Mouse (Mus musculus) thymus, postnatal 4 days (tissue): ENCODE results near the gene Wdr59.

ENCODE experiments used
- DNase-seq: peaks from one replicate; pipeline ENCODE4 v3.0.0; 2021

The Wdr59 gene

GRCm38 (mm10) chr8:111521713-111522429 lies at the start of gene Wdr59:
Gene Wdr59 (minus strand): TSS chr8:111522092.
- DNase-seq, result peak; percentile 98

DNA sequence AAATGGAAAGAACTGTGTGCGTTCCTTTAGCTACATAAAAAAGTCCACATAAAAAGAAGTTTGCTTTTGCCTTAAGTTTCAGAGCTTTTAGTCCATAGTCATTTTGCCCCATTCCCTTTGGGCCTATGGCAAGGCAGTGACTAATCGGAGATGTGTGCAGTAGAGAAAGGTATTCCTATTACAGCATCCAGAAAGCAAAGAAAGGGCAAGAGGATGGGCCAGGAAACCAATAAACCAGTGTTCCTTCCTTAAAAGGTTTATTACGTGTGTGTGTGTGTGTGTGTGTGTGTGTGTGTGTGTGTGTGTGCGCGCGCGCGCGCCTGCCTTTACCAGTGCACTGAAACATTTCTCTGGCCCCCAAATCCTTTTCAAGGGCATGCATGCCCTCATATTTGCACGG lies 49.8 kb upstream of the Wdr59 start:
- DNase-seq, result peak; percentile 13

DNA sequence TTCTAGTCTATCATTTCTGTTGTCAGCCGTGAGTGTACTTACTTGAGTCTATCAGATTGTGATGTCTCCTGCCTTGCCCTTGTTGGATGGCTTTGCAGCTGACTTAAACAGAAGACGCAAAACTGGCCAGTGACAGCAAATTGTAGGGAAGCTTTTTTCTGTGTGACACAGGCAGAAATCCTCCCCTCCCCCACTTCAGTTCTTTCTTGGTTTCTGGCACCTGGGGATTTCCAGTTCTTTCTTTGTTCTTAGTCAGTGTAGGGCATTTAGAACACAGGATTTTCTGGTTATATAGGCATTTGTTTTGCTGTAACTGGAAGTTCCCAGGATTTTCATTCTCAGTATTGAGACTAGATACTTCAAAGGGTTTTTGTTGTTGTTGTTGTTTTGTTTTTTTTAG lies 48.5 kb upstream of the Wdr59 start:
- peak; percentile 43 for DNase-seq

GRCm38 (mm10) chr8:111569926-111570325 lies 48.0 kb upstream of the Wdr59 start:
- DNase-seq, result no peak

GRCm38 (mm10) chr8:111568029-111568428 lies 46.1 kb upstream of the Wdr59 start:
- peak; percentile 54 for DNase-seq

DNA sequence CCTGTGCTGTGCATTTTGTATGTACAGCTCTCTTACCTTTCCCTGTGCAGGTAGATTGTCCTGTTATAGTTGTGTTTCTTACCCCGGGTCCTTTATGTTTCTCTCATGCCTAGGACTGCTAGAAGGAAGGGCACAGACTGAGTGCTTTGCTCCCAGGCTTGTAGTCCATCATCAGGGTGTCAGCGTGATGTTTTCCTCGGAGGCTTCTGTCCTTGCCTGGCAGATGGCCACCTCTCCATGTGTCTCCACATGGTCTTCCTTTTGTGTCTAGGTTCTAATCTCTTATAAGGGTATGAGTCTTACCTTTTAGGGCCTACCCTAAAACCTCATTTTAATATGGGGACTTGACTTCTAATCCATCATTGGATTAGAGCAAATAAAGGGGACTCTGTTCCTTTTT lies 45.7 kb upstream of the Wdr59 start:
- no peak for DNase-seq

DNA sequence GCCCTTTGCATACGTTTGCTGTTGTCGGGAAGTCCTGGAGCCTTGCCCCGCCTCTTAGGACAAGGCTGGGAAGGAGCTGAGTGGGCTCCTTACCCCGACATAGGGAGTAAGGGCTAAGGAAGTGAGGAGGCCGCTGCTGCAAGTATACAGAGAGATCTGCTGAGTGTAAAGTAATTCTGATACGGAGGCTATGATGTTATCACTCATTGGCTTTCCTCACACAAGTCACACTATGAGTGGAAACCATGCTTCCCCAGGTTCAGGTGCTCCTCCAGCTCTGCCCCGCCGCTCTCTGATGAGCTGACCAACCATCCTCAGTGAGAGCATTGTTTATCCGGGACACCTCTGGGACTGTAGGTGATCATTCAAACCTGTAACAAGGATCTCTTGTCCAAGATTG lies 44.4 kb upstream of the Wdr59 start:
- DNase-seq, result peak; percentile 40

DNA sequence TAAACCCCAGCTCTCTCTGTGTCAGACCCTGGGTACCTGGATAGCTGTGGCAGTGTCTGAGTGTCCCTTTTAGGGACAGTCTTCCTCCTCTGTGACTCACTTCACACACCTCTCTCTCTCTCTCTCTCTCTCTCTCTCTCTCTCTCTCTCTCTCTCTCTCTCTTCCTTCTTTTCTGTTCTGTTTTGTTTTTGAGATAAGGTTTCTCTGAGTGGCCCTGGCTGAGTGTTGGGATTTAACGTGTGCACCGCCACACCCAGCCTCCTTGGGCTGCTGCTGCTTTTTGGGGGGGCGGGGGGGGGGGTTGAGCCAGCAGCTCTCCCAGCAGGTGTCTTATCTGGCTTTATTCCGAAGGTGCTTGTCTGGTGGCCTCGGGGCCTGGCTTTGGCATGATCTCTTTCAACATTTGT lies 43.9 kb upstream of the Wdr59 start:
- peak; percentile 37 for DNase-seq

- peak; percentile 48 for DNase-seq
Measured at GRCm38 (mm10) chr8:111564093-111564492, 42.2 kb upstream of the Wdr59 start.

- peak; percentile 66 for DNase-seq
Measured at GRCm38 (mm10) chr8:111563687-111564086, 41.8 kb upstream of the Wdr59 start.

DNA sequence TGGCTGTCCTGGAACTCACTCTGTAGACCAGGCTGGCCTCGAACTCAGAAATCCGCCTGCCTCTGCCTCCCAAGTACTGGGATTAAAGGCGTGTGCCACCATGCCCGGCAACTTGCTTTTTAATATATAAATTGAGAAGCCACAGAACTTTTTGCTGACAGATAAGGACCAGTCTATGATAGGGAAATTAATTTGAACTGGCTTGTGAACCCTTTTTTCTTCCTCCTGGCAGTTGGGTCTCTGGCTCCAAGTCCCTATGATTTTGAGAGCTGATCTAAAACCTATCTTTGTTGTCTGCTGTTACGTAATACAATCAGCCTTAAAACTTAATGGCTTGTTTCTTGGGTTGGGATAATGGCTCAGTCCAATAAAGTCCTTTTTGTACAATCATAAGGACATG lies 41.2 kb upstream of the Wdr59 start:
- peak; percentile 10 for DNase-seq

DNA sequence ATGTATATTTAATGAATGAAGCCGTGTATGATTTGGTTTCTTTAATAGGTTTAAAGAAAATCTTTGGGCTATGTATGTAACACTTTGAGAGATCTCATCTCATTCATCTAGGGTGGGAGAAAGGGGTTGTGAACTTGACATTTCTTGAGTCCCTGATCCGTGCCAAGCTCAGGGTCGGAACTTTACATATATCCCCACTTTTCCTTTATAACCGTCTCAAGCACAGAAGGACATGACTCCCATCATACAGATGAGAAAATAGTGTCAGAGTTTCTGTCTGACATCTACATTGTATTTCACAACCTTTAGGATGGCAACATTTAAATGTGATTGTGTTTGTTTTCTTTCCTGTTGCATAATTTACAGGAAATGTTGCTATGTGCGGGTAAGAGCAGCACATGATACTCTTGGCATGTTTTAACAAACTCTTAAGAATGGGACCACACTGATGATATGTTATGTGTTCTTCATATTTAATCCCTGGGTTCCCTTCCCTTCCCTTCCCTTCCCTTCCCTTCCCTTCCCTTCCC lies 40.4 kb upstream of the Wdr59 start:
- no peak for DNase-seq

DNA sequence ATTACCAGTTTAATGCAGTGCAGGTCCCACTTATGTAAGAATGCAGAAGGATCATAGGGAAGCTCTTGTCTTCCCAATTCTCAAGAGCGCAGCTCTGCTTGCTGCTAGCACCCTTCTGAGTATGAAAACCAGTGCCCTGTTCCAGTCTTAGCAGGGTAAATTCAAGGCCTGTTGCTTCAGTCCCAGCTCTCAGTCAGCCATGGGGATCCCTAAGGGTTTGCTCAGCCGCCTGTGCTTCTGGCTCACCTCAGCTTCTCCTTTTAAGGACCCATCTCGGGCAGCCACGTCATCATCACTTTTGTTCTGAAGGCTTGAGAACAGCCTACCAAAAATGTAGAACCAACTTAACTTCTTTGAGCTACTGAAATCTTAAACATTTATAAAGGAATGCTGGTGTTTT lies 39.9 kb upstream of the Wdr59 start:
- peak; percentile 63 for DNase-seq

GRCm38 (mm10) chr8:111551511-111552130 lies 29.7 kb upstream of the Wdr59 start:
- DNase-seq, result no peak

DNA sequence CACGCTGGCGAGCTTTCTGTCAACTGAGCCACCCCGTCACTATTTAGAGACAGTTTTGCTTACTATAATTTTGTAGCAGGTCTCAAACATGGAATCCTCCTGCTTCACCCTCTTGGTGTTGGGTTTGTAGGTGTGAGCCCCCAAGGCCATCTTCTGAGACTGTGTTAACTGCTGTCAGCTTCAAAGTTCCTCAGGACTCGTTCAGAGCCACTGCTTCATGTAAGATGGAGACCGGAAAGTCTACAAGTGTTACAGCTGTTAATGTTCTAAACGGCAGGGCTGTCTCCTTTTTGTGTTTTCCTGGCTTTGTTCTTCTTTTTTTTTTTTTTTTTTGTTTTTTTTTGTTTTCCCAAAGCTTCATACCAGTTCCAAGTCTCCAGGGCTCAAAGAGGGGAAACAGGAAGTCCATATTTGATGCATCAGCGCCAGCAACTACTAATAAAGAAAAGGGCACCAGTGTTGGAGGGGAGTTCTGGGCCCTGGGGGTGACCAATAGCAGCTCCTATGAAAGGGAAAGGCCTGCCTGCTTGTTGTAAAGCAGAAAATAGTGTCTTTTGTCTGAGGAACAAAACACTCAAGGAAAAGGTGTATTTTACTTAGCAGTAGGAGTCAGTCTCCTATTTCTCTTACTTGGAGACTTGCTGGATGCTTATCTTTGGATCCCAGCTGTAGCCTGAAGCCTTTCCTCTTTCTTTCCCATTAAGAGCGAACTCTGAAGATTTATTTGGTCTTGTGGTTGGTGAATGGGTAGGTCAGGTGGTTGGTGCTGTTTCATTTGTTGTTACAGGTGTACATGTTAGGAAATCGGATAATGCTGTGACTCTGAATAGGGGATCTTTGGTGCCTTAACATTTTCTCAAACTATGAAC lies 28.3 kb upstream of the Wdr59 start:
- DNase-seq, result no peak

- DNase-seq, result no peak
Measured at GRCm38 (mm10) chr8:111548201-111548600, 26.3 kb upstream of the Wdr59 start.

DNA sequence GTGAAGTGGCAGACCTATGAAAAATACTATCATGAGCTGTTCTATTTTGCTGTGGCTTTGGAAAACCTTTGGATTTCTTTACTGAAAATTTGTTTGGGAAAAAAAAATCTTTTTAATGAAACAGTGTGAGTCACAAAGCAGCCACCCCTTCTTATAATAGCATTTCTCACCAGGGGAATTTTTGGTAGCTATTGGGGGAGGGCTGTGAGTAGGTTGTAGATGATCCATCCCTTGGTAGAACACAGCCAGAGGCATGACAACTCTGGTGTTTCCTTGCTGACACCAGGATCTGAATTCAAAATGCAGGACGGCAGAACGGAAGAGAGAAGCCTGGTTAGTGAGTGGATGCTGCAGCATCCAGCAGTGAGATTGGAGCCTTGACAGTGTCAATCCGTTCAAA lies 25.3 kb upstream of the Wdr59 start:
- no peak for DNase-seq

DNA sequence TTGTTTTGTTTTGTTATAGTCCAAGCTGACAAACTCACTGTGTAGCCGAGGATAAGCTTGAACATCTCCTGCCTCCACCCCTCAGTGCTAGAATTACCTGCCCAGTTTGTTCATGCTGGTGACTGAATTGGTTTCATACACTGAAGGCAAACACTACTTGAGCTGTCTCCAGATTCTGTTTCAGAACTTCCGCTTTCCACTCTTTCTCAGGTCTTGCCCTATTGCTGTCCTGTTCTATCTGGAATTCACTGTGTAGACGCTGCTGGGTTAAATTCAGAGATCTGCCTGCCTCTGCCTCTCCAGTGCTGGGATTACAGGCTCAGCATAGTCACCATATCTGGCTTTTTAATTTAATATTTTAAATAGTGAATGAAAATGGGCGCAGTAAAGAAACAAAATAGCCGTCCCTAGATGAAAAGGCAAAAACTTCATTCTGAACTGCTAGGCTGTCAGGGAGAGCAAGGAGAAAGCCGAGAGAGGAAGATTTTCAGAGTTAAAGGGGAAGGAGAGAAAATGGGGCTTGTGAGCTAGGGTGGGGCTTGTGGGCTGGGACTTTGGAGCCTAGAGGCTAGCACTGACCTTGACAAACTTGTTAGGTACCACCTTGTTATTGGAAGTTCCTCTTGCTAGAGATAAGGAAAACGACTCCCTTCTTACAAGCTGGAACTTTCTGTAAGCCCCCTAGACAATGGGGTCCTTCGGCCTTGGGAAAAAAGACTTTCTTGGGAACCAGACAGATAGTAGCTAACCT lies 23.7 kb upstream of the Wdr59 start:
- DNase-seq, result no peak

GRCm38 (mm10) chr8:111543712-111544380 lies 22.0 kb upstream of the Wdr59 start:
- no peak for DNase-seq

DNA sequence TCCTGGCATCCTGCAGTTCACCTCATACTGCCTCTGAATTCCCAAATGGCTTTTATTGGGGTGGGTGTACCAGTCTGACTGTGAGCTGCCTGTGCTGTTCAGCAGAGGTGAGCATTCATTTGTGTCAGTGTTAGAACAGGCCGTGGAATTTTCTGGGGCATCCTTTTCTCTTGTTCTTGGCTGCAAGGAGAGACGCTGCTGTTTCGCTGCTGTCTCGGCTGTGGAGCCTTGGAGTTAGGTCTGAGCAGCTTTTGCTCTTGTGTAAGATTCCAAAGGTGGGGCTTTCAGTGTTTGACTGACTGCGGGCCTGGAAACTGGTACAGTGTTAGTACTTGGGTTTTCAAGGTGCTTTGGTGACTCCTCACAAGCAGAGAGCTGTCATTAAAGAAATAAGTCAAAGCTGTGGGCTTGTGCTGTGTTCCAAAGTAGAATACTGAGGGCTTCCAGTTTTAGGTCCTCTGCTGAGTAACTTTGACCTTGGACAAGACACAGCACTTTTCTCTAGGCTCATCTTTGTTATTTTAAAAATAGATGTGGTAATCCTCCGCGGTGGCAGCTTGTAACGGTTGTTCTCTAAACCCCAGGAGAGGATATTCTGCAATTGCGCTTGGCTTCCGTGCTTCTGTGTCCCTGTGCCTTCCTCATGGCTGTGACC lies 17.7 kb upstream of the Wdr59 start:
- DNase-seq, result peak; percentile 58

DNA sequence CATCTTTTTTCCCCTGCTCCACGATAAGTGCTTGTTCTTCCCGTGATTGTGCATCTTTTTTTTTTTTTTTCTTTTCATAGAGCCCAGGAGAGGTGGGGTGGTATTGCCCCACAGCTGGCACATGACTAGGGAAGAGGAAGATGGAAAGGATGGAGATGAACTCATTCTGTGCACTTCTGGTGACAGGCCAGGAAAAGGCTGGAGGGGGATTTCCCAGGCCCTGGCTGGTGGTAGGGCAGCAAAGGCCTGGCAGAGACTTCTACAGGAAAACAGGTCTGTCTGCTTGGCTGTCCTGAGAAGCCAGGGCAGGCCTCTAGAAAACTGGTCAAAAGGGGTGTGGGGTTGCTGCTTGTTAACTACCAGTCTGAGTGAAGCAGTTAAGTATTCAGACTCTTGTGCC lies 16.3 kb upstream of the Wdr59 start:
- peak; percentile 41 for DNase-seq

- no peak for DNase-seq
Measured at GRCm38 (mm10) chr8:111537765-111538158, 15.9 kb upstream of the Wdr59 start.
